Mouse (Mus musculus): ENCODE results near the gene Fbxl12. TPM values are rescaled to one million over a fixed set of nuclear protein-coding genes. Genes with fewer than 3 reads are reported as not detected.
"Not testable (repeated sequence)": the region's sequence is repeated elsewhere in the genome, so short reads cannot be mapped to it uniquely, and the experiment has no call there.

The Fbxl12 gene
- polyA plus RNA-seq (2016; fragmentation: Nextera tagmentation; extraction: Ambion mirVana): 19.2 and 20.5 TPM in 2 replicates

DNA sequence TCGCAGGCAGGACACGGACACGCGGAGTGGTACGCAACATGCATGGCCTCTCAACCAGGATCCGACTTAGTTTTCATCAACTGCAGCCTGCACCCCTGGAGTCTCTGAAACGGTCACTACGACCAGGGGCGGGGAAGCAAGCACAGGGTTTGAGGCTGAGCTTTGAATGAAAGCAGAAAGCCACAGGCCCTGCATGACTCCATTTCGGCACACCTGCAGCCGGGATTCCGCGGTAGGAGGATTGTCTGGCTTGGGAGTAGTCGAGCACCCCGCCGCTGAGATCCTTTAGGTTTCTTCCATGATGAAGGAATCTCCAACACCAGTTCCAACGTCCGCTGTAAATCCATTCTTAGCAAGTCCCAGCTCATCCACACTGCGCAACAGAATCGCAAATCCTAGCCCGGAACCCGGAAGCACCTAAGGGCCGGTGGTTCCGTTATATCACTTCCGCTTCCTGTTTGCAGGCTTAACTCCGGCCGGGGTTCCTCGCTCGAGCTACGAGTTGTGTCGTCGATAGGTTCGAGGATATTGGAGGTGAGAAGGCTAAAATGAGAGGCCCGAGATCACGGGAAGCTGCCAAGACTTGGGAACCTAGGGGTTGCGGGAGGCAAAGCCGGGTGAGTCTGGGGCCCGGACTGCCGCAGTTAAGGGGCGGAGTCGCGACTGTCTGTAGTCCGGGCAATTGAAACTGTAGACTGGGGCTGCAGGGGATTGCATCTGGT is at the start of gene Fbxl12:
Fbxl12 (minus strand) TSS at position 408 of the 722 bp plus-strand sequence.
- under 1% methylated on average over 43 of the region's 43 CpGs for WGBS
- no peak; the same call in 1 of the 2 replicates for ATAC-seq (ENCODE audit: low FRiP score, low read depth)
- Histone ChIP-seq H3K9me3 (no peaks in the 10 kb centered on the region), H3K27ac (replicated peaks) (peak within 1 kb of the TSS; percentile 93), H3K27me3 (no peaks in the 10 kb centered on the region), H3K4me3 (peak within 1 kb of the TSS; percentile 81), H3K9ac (replicated peaks) (peak within 1 kb of the TSS; percentile 86), H3K4me2 (replicated peaks) (peak within 1 kb of the TSS; percentile 98), H3K4me1 (peaks cover 34% of the 10 kb centered on the region), H3K36me3 (peaks cover 29% of the 10 kb centered on the region)

GRCm38 (mm10) chr9:20692863-20693262 is 48.3 kb upstream of the Fbxl12 start:
- Histone ChIP-seq H3K9me3 (no peaks in the 10 kb centered on the region), H3K27ac (replicated peaks) (no peak overlapping the region), H3K36me3 (no peaks in the 10 kb centered on the region), H3K4me1 (peaks cover 41% of the 10 kb centered on the region), H3K9ac (replicated peaks) (no peak overlapping the region), H3K4me3 (no peak overlapping the region), H3K4me2 (replicated peaks) (no peak overlapping the region), H3K27me3 (no peaks in the 10 kb centered on the region)
- WGBS: 81% methylated on average over 3 of the region's 3 CpGs
- ATAC-seq (ENCODE audit: low FRiP score, low read depth): no peak

GRCm38 (mm10) chr9:20690449-20690848 is 45.9 kb upstream of the Fbxl12 start:
- H3K9ac ChIP-seq (replicated peaks); H3K4me3 ChIP-seq; H3K4me2 ChIP-seq (replicated peaks); H3K9me3 ChIP-seq; H3K27me3 ChIP-seq; ATAC-seq (ENCODE audit: low FRiP score, low read depth); H3K36me3 ChIP-seq: not testable (repeated sequence)
- Histone ChIP-seq H3K4me1 (peaks cover 20% of the 10 kb centered on the region), H3K27ac (replicated peaks) (peak overlapping the region; percentile 75)
- WGBS: 88% methylated on average over 2 of the region's 2 CpGs

DNA sequence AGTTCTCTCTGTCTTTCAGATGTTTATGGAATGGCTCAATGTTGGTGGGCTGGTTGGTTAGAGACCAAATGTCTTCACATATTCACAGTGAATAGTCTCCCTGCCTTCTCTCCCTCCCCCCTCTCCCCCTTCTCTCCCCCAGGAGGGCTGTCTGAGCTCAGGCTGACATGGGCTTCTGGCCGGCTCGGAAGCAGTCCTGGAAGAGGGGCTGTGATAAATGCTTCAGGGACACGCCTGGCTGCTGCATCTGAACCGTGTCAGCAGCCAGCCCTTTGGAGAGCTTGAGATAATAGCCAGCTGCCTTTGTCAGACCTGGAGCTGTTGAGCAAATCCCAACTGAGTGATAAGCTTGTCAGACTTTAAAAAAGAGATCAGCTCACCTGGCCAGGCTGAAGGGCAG is 45.3 kb upstream of the Fbxl12 start:
- Histone ChIP-seq H3K9me3 (no peaks in the 10 kb centered on the region), H3K4me1 (peaks cover 14% of the 10 kb centered on the region), H3K4me3 (no peak overlapping the region), H3K27ac (replicated peaks) (peak overlapping the region; percentile 75), H3K4me2 (replicated peaks) (no peak overlapping the region), H3K36me3 (no peaks in the 10 kb centered on the region), H3K9ac (replicated peaks) (no peak overlapping the region), H3K27me3 (no peaks in the 10 kb centered on the region)
- peak; percentile 63 for ATAC-seq (ENCODE audit: low FRiP score, low read depth)
- 1% methylated on average over 4 of the region's 4 CpGs for WGBS

GRCm38 (mm10) chr9:20689403-20689802 is 44.8 kb upstream of the Fbxl12 start:
- no peak overlapping the region for H3K4me3 ChIP-seq
- WGBS: no CpG with 5 or more reads among the region's 1 CpGs
- no peaks in the 10 kb centered on the region for H3K9me3 ChIP-seq
- ATAC-seq (ENCODE audit: low FRiP score, low read depth): peak; percentile 47; the same call in 1 of the 2 replicates
- no peak overlapping the region for H3K4me2 ChIP-seq (replicated peaks)
- H3K36me3 ChIP-seq: no peaks in the 10 kb centered on the region
- H3K4me1 ChIP-seq: peaks cover 9% of the 10 kb centered on the region
- H3K27me3 ChIP-seq: no peaks in the 10 kb centered on the region
- no peak overlapping the region for H3K9ac ChIP-seq (replicated peaks)
- peak overlapping the region; percentile 75 for H3K27ac ChIP-seq (replicated peaks)

- Histone ChIP-seq H3K27me3 (no peaks in the 10 kb centered on the region), H3K36me3 (no peaks in the 10 kb centered on the region), H3K4me2 (replicated peaks) (no peak overlapping the region), H3K4me1 (peaks cover 15% of the 10 kb centered on the region), H3K9me3 (no peaks in the 10 kb centered on the region), H3K4me3 (no peak overlapping the region), H3K9ac (replicated peaks) (no peak overlapping the region), H3K27ac (replicated peaks) (no peak overlapping the region)
- ATAC-seq (ENCODE audit: low FRiP score, low read depth): no peak
- 61% methylated on average over 16 of the region's 17 CpGs for WGBS
Measured at GRCm38 (mm10) chr9:20685081-20685861, 40.7 kb upstream of the Fbxl12 start.

- 41% methylated on average over 2 of the region's 2 CpGs for WGBS
- ATAC-seq (ENCODE audit: low FRiP score, low read depth): peak; percentile 28
Measured at GRCm38 (mm10) chr9:20682389-20682722, 37.8 kb upstream of the Fbxl12 start.

DNA sequence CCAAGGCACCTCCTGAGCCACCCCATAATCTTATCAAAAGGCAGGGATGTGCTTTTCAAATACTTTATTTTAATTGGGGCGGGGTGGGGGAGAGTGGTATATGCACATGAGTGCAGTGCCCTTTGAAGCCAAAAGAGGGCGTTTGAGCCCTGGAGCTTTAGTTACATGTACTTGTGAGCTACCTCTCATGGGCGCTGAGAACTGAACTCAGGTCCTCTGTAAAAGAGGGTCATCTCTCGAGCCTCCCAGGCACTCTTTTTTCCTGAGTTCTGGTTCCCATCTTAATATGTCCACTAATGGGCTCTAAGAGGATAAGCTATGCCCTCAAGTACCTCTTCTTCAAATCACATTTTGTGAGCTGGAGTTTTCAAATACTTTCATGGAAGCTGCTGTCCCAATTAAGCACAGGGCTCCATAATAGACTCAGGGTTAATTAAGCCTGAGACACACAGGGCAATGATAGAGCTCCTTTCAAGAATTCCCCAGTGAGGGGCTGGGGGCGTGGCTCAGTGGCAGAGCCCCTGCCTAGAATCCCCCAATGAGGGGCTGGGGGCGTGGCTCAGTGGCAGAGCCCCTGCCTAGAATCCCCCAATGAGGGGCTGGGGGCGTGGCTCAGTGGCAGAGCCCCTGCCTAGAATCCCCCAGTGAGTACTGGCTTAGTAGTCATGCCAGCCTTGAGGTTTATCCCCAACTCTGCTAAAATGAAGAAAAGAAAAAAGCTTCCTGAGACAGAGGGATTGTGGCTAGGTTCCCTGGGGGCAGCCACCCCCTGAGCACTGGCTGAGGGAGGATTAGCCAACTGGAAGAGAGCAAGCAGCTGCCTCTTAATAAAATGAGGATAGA is 37.2 kb upstream of the Fbxl12 start:
- H3K27ac ChIP-seq (replicated peaks): peak overlapping the region; percentile 72
- no peaks in the 10 kb centered on the region for H3K27me3 ChIP-seq
- H3K9ac ChIP-seq (replicated peaks): no peak overlapping the region
- H3K4me2 ChIP-seq (replicated peaks): no peak overlapping the region
- ATAC-seq (ENCODE audit: low FRiP score, low read depth): peak; percentile 81
- peaks cover 13% of the 10 kb centered on the region for H3K4me1 ChIP-seq
- H3K36me3 ChIP-seq: no peaks in the 10 kb centered on the region
- no peaks in the 10 kb centered on the region for H3K9me3 ChIP-seq
- 37% methylated on average over 7 of the region's 7 CpGs for WGBS
- H3K4me3 ChIP-seq: no peak overlapping the region

More at GRCm38 (mm10) chr9:20682389-20682722, 37.8 kb upstream of the Fbxl12 start:
- Histone ChIP-seq H3K4me1 (peaks cover 13% of the 10 kb centered on the region), H3K27me3 (no peaks in the 10 kb centered on the region), H3K36me3 (no peaks in the 10 kb centered on the region), H3K4me2 (replicated peaks) (no peak overlapping the region), H3K9me3 (no peaks in the 10 kb centered on the region), H3K27ac (replicated peaks) (peak overlapping the region; percentile 72), H3K9ac (replicated peaks) (no peak overlapping the region), H3K4me3 (no peak overlapping the region)

DNA sequence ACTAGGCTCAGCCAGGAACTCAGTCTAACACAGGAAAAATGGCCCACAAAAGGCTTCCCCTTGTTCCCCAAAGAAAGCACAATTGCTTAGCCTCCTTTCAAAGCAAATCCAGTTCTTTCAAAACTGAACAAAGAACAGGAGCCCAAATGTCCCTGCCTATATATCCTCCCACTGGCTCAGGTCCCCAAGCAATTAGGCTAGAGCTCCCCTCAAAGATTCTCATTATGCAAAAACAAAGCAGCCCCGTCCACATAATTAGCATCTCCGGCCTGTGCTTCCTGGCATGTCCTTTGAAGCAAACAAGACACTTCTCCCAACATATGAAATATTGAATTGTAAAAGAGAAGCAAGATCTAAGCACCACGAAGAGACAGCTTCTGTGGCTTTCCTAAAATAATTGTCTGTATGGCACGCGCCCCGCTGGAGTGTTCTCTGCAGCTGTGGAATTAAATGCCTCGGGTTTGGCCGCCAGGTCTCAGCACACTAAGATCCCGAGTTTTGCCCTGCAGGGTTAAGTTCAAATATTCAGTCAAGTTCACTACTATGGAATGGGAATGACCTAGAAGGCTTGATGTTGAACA is 35.9 kb upstream of the Fbxl12 start:
- WGBS: 67% methylated on average over 9 of the region's 9 CpGs

DNA sequence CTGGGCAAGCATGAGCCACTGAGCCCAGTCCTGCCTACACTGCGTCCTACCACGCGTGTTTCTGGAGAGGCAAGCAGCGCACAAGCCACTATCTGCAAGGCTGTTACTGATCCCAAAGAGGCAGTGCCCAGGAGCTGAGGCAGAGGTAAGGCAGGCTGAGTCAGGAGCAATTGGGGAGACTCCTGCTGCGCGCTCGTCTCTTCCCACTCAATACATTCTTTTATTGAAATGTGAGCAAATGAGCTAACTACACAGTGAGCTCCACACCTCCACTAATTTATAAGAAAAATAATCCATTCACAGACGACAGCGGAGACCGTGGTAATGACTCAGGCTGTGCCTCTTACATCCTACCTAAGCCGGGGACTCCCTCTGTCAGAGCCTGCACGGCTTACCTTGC is 33.3 kb upstream of the Fbxl12 start:
- no peak overlapping the region for H3K27ac ChIP-seq (replicated peaks)
- H3K27me3 ChIP-seq: no peaks in the 10 kb centered on the region
- no peaks in the 10 kb centered on the region for H3K36me3 ChIP-seq
- ATAC-seq (ENCODE audit: low FRiP score, low read depth): no peak
- no peak overlapping the region for H3K4me3 ChIP-seq
- no peak overlapping the region for H3K9ac ChIP-seq (replicated peaks)
- H3K9me3 ChIP-seq: no peaks in the 10 kb centered on the region
- 93% methylated on average over 12 of the region's 12 CpGs for WGBS
- peaks cover 13% of the 10 kb centered on the region for H3K4me1 ChIP-seq
- no peak overlapping the region for H3K4me2 ChIP-seq (replicated peaks)

More for the DNA sequence above, 35.9 kb upstream of the Fbxl12 start:
- Histone ChIP-seq H3K4me3 (no peak overlapping the region), H3K27ac (replicated peaks) (peak overlapping the region; percentile 56), H3K9me3 (no peaks in the 10 kb centered on the region), H3K9ac (replicated peaks) (no peak overlapping the region), H3K4me1 (peaks cover 13% of the 10 kb centered on the region), H3K36me3 (no peaks in the 10 kb centered on the region), H3K4me2 (replicated peaks) (no peak overlapping the region), H3K27me3 (no peaks in the 10 kb centered on the region)
- ATAC-seq (ENCODE audit: low FRiP score, low read depth): no peak

DNA sequence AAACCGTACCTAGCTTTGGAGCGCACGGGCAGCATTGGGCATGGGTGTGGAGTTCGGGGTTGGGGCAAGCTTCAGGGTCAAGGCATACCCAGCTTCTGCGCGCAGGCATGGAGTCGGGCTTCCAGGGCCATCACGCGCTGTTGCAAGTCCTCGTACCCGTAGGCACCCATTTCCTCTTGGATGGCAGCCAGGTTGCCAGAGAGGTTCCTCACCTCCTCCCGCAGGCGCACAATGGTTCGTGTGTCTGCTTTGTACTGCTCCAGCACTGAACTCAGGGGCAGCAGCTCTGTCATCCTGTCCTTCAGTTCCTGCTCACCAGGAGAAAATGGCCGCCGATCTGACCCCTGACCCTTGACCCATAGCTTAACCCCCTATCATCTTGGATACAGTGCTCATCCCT is 27.5 kb upstream of the Fbxl12 start:
- Histone ChIP-seq H3K27me3 (no peaks in the 10 kb centered on the region), H3K4me1 (peaks cover 3% of the 10 kb centered on the region; the same call in 1 of the 2 replicates), H3K4me3 (no peak overlapping the region), H3K4me2 (replicated peaks) (no peak overlapping the region), H3K9ac (replicated peaks) (no peak overlapping the region), H3K36me3 (no peaks in the 10 kb centered on the region), H3K27ac (replicated peaks) (no peak overlapping the region), H3K9me3 (no peaks in the 10 kb centered on the region)
- ATAC-seq (ENCODE audit: low FRiP score, low read depth): no peak
- 92% methylated on average over 16 of the region's 16 CpGs for WGBS

Measured in midbrain, embryonic 12.5 days (tissue).